In genomic region chr7:98874411-98874951, GRCm38 (mm10) we compare ENCODE assay signal across 17 mouse cellular contexts. TPM values are rescaled to one million over a fixed set of nuclear protein-coding genes. Genes with fewer than 3 reads are reported as not detected.
DNase-seq lines count a peak whose midpoint lies in the region; ATAC-seq and TF ChIP-seq lines count a peak whose summit lies in the region.
"Had no signal": no experiment of that assay in that cellular context is flagged by ENCODE, and none has a peak within 500 bp of the region (broad histone marks: within the 10 kb centered on the region; RNA-seq: fewer than 3 reads in every experiment).

No protein-coding gene starts in this region.

- H3K9me3 ChIP-seq in embryonic facial prominence, embryonic 15.5 days (replicated peaks), result no peaks in the 10 kb centered on the region
- no peaks in the 10 kb centered on the region for H3K9me3 ChIP-seq in embryonic facial prominence, embryonic 10.5 days
- no peaks in the 10 kb centered on the region for H3K9me3 ChIP-seq in lung, postnatal 0 days (ENCODE audit: low read length)
- H3K9me3 ChIP-seq: embryonic facial prominence, embryonic 12.5 days; limb, embryonic 13.5 days; neural tube, embryonic 13.5 days had no signal

- no peak overlapping the region for H3K9ac ChIP-seq in embryonic facial prominence, embryonic 15.5 days
- H3K9ac ChIP-seq in lung, postnatal 0 days (replicated peaks; ENCODE audit: low read depth), result no peak overlapping the region
- H3K9ac ChIP-seq: embryonic facial prominence, embryonic 12.5 days; limb, embryonic 13.5 days; neural tube, embryonic 13.5 days had no signal

- DNase-seq in embryonic facial prominence, embryonic 10.5 days (ENCODE audit: low spot score), result no peak
- peak; percentile 21 to 39 for DNase-seq in lung, adult 18-20 months
- DNase-seq in lung, adult 2 months, result no peak
- peak; percentile 70 for DNase-seq in lung, postnatal 0 days (ENCODE audit: low spot score)
- no peak for DNase-seq in retina, postnatal 1 day
- DNase-seq in natural killer cell, adult 2 months (ENCODE audit: low spot score in 2 of 2), result no peak
- no peak for DNase-seq in left cerebral cortex, adult 18-20 months (ENCODE audit: low spot score in 2 of 2)
- DNase-seq: gastrocnemius, postnatal 36 days; kidney, adult 8-10 months; kidney, postnatal 4 days; thymus, adult 18-20 months had no signal

- H3K27me3 ChIP-seq in embryonic facial prominence, embryonic 15.5 days, result no peaks in the 10 kb centered on the region
- H3K27me3 ChIP-seq in embryonic facial prominence, embryonic 10.5 days (replicated peaks; ENCODE audit: low read depth, poor library complexity, severe bottlenecking), result peaks cover 79% of the 10 kb centered on the region
- H3K27me3 ChIP-seq in lung, postnatal 0 days (replicated peaks; ENCODE audit: insufficient read depth, low read length), result no peaks in the 10 kb centered on the region
- H3K27me3 ChIP-seq: embryonic facial prominence, embryonic 12.5 days had no signal

- peaks cover 73% of the 10 kb centered on the region for H3K4me1 ChIP-seq in embryonic facial prominence, embryonic 15.5 days
- H3K4me1 ChIP-seq in embryonic facial prominence, embryonic 10.5 days, result peaks cover 59% of the 10 kb centered on the region
- no peaks in the 10 kb centered on the region; the same call in 1 of the 2 replicates for H3K4me1 ChIP-seq in lung, adult 2 months (ENCODE audit: control insufficient read depth, insufficient read depth, low read length)
- H3K4me1 ChIP-seq in lung, postnatal 0 days (ENCODE audit: insufficient read depth, low read depth, low read length), result peaks cover 4% of the 10 kb centered on the region; the same call in 1 of the 2 replicates

- no peak overlapping the region for H3K4me3 ChIP-seq in embryonic facial prominence, embryonic 15.5 days (replicated peaks)
- no peak overlapping the region for H3K4me3 ChIP-seq in embryonic facial prominence, embryonic 10.5 days
- no peak overlapping the region for H3K4me3 ChIP-seq in lung, adult 2 months (replicated peaks; ENCODE audit: extremely low read depth, low read depth, low read length)
- no peak overlapping the region for H3K4me3 ChIP-seq in lung, postnatal 0 days (ENCODE audit: low read depth, low read length)
- H3K4me3 ChIP-seq: embryonic facial prominence, embryonic 12.5 days; limb, embryonic 13.5 days; neural tube, embryonic 13.5 days had no signal

- no peaks in the 10 kb centered on the region for H3K36me3 ChIP-seq in embryonic facial prominence, embryonic 15.5 days
- no peaks in the 10 kb centered on the region for H3K36me3 ChIP-seq in embryonic facial prominence, embryonic 10.5 days (replicated peaks)
- H3K36me3 ChIP-seq in lung, postnatal 0 days (ENCODE audit: insufficient read depth, low read length), result no peaks in the 10 kb centered on the region
- H3K36me3 ChIP-seq: embryonic facial prominence, embryonic 12.5 days; limb, embryonic 13.5 days; neural tube, embryonic 13.5 days had no signal

- WGBS in embryonic facial prominence, embryonic 15.5 days, result 61% methylated on average over 6 of the region's 6 CpGs
- 63% methylated on average over 6 of the region's 6 CpGs for WGBS in embryonic facial prominence, embryonic 10.5 days
- WGBS in lung, adult 2 months, result 40% methylated on average over 6 of the region's 6 CpGs
- 25% methylated on average over 6 of the region's 6 CpGs for WGBS in lung, postnatal 0 days

- peak; percentile 21; the same call in 1 of the 2 replicates for TF ChIP-seq EP300 in lung, postnatal 0 days (IDR thresholded peaks at IDR 0.05)

- no peak for TF ChIP-seq CTCF in lung, adult 2 months (IDR thresholded peaks at IDR 0.05; ENCODE audit: insufficient read depth, low read length)
- TF ChIP-seq CTCF in lung, postnatal 0 days (IDR thresholded peaks at IDR 0.05), result no peak

- ATAC-seq in embryonic facial prominence, embryonic 15.5 days (ENCODE audit: insufficient number of reproducible peaks, low FRiP score, low TSS enrichment, low read depth), result no peak
- peak; percentile 78 for ATAC-seq in lung, postnatal 0 days

- no peak for TF ChIP-seq POLR2A in lung, adult 2 months (IDR thresholded peaks at IDR 0.05; ENCODE audit: borderline replicate concordance, extremely low read depth, low read depth, low read length)

- H3K4me2 ChIP-seq in embryonic facial prominence, embryonic 15.5 days (replicated peaks), result no peak overlapping the region
- no peak overlapping the region for H3K4me2 ChIP-seq in lung, postnatal 0 days (replicated peaks; ENCODE audit: low read depth, low read length)
- H3K4me2 ChIP-seq: embryonic facial prominence, embryonic 12.5 days; neural tube, embryonic 13.5 days had no signal

- 0 out of 2 replicates have a peak overlapping the region, but pooled peaks have one; percentile 8 for H3K27ac ChIP-seq in embryonic facial prominence, embryonic 15.5 days (replicated peaks)
- no peak overlapping the region for H3K27ac ChIP-seq in embryonic facial prominence, embryonic 10.5 days (replicated peaks)
- H3K27ac ChIP-seq in lung, postnatal 0 days (ENCODE audit: low read length), result no peak overlapping the region
- H3K27ac ChIP-seq: neural tube, embryonic 13.5 days had no signal

RNA-seq across cellular contexts. Expression of gene Wnt11, which starts 39.6 kb away (rescaled TPM):
- polyA plus RNA-seq in embryonic facial prominence, embryonic 15.5 days (2015; fragmentation: Nextera tagmentation; extraction: Ambion mirVana), result 23.3 and 26.7 TPM in 2 replicates
- 2.0 TPM in 2 replicates for polyA plus RNA-seq in embryonic facial prominence, embryonic 10.5 days (2016; fragmentation: Nextera tagmentation; extraction: Ambion mirVana)
- 35.1 and 47.3 TPM in 2 replicates for polyA plus RNA-seq in lung, adult 2 months (2012; rRNA removed)
- 10.5 and 11.8 TPM in 2 replicates for polyA plus RNA-seq in lung, postnatal 0 days (2015; fragmentation: Nextera tagmentation; extraction: Ambion mirVana)
- under 1 TPM; 0.56 to 0.93 TPM for total RNA-seq in left cerebral cortex, adult 18-20 months (2021)
- total RNA-seq: hematopoietic stem cell, adult 5-6 weeks; megakaryocyte-erythroid progenitor cell, adult 5-6 weeks had no signal

Comparison
In these comparisons a context has a peak if more than half of its experiments do, and no peak if none do; other contexts are left out.
1. DNase-seq: peak in lung, adult 18-20 months (2 of 2) and lung, postnatal 0 days (single experiment); none in embryonic facial prominence, embryonic 10.5 days (single experiment), lung, adult 2 months (single experiment), retina, postnatal 1 day (single experiment), natural killer cell, adult 2 months (0 of 2) and left cerebral cortex, adult 18-20 months (0 of 2).